Mouse (Mus musculus): ENCODE results near the gene Clec10a.

Gene Clec10a

DNA sequence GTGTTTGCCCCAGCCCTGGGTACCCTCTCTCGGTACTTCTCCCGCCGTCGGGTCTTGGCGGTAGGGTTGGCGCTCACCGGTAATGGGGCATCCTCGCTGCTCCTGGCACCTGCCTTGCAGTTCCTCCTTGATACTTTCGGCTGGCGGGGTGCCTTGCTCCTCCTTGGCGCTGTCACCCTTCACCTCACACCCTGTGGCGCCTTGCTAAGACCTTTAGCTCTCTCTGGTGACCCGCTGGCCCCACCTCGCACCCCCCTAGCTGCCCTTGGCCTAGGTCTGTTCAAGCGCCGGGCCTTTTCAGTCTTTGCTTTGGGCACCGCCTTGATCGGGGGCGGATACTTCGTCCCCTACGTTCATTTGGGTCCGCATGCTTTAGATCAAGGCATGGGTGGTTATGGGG, 59.3 kb downstream of the Clec10a start:
- in situ Hi-C loops (cut with MboI, MseI) = no loop called here

DNA sequence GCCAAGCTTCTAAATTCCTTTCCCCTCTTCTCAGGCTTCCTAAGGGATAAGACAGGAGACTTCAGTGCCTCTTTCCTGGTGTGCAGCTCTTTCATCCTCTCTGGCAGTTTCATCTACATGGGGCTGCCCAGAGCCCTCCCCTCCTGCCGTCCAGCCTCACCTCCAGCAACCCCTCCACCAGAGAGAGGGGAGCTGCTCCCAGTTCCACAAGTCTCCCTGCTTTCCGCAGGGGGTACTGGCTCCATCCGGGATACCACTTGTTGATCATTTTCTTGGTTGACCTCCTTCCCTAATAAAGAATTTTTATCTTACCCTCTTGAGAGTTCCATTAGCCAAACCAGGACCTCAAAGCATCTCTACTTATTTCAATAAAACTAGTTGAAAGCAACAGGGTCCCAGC, 60.1 kb downstream of the Clec10a start:
- in situ Hi-C loops (cut with MboI, MseI) = no loop called here

DNA sequence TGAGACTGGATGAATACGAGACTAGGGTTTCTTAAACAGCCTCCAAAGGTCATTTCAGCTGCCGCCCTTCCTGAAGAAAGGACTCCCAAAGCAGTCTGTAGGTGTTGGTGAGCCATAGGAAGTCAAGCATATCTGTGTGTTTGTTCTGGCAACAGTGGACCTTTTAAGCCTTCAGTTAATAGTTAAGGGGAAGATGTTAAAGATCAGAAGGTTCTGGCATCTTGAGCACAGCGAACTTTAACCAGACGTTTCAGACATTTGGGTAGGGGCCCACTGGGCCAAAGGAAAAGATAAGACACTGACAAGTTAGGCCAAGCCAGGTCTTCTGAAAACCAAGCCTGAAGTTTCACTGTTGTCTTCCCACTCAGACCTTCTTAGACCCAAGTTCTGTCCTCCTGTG, 62.0 kb downstream of the Clec10a start:
- in situ Hi-C loops (cut with MboI, MseI) = no loop called here

DNA sequence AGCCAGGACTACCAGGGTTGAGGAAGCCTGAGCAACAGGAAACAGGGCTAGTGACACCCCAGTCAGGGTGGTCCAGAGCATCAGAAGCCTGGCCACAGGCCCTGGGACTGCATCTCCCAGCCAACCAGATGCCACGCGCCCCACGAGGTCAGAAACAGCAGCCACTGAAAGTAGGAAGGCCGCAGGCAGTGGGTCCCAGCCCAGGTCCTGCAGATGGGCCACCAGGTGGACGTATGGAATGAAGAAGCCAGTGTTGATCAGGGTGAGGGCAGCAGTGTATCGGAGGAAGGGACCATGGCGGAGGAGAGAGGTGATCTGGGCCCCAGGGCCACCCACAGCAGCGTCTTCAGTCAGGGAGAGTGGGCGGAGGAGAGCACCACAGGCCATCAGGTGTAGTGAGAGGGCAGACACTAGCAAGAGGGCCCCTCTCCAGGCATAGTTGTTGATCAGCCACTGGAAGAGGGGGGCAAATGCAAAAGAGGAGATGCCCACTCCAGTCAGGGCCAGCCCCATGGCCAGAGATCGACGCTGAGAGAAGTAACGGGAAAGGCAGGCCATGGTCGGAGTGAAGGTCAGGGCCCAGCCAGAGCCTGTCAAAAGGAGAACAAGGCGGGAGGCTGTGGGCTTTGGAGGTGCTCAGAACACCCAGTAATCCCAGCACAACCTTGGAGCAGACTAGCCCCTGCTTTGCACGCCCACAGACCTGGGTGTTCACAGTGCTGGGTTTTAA, 62.9 kb downstream of the Clec10a start:
- in situ Hi-C loops (cut with MboI, MseI) = no loop called here

DNA sequence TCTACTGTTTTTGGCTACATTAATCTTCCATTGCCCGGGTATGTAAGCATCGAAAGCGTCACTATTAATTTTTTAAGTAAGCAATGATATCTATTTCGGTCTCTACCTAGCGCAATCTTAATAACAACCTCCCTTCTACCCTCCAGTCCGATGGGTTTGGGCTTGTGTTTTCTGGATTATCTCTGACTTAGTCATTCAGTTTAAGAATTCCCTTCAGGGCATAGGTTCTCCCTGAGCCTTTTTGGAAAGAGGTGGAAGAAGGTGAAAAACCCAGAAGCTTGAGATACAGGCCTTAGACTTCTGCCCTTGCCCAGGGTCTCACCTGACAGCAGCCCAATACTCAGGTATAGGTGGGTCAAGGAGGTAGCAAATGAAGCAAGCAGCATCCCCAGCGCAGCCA, 63.9 kb downstream of the Clec10a start:
- in situ Hi-C loops (cut with MboI, MseI) = no loop called here

DNA sequence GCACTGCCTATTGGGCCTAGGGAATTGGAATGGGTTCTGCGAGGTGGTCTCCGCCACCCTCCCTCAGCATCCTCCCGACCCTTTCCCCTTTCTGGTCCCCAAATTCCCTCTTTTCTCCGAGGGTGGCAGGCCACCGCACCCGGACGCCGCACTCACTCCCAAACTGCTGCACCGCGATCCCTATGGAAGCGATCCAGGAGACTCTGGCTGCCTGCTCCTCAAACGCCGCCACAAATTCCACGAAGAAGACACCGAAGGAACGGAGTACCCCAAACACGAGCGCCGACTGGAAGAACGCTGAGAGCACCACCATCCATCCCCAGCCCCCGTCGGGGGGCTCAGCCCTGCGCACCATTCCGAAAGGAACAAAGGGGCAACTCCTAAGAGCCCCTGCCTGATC, 64.3 kb downstream of the Clec10a start:
- in situ Hi-C loops (cut with MboI, MseI) = no loop called here

Measured in regulatory T cell (primary cell).